Mouse (Mus musculus): ENCODE measurements around the gene Vangl1.

- no peak for TF ChIP-seq CTCF (IDR thresholded peaks at IDR 0.05; ENCODE audit: extremely low read depth, insufficient read length, insufficient replicate concordance, low read depth, low read length)
- no peak for TF ChIP-seq POLR2A (IDR thresholded peaks at IDR 0.05; ENCODE audit: low read depth, low read length)
These were observed 92.4 kb downstream of the Vangl1 start for GRCm38 (mm10) chr3:102111979-102112599.
